Mouse (Mus musculus): ENCODE data around the gene Cyp2c23. TPM values are rescaled to one million over a fixed set of nuclear protein-coding genes. Genes with fewer than 3 reads are reported as not detected.

The Cyp2c23 gene
- polyA plus RNA-seq, 1 experiment from 2014 or later = not detected

- ATAC-seq (ENCODE audit: insufficient number of reproducible peaks, insufficient read depth, low FRiP score, low read depth) = no peak
- H3K4me3 ChIP-seq (ENCODE audit: control insufficient read depth in 1 of 2, insufficient read depth in 1 of 2, low read depth in 1 of 2, low read length in 2 of 2) = peak overlapping the region in 1 of 2 experiments; percentile 53; a peak in 1 of 4 replicates
- peak overlapping the region; percentile 76 for H3K4me2 ChIP-seq (ENCODE audit: low read length)
- no peak overlapping the region; the same call in 1 of the 2 replicates for H3K9ac ChIP-seq (ENCODE audit: low read length)
- 78% methylated on average over 4 of the region's 4 CpGs for WGBS
- no peak overlapping the region for H3K27ac ChIP-seq (replicated peaks in 1 of 2; ENCODE audit: control insufficient read depth in 1 of 2, insufficient read depth in 1 of 2, low read depth in 2 of 2, low read length in 2 of 2)
- H3K9me3 ChIP-seq (ENCODE audit: control insufficient read depth, low read length) = no peaks in the 10 kb centered on the region
- peaks cover 37% of the 10 kb centered on the region for H3K36me3 ChIP-seq (ENCODE audit: control insufficient read depth, insufficient read depth, low read length)
- no peaks in the 10 kb centered on the region for H3K27me3 ChIP-seq (ENCODE audit: control insufficient read depth, insufficient read depth, low read length)
- H3K4me1 ChIP-seq (ENCODE audit: control insufficient read depth in 2 of 2, insufficient read depth in 2 of 2, low read length in 2 of 2) = no peaks in the 10 kb centered on the region
Measured at GRCm38 (mm10) chr19:44068232-44068631, 39.2 kb upstream of the Cyp2c23 start.

GRCm38 (mm10) chr19:44067323-44068049, 38.5 kb upstream of the Cyp2c23 start:
- Histone ChIP-seq H3K27ac (replicated peaks in 1 of 2; ENCODE audit: control insufficient read depth in 1 of 2, insufficient read depth in 1 of 2, low read depth in 2 of 2, low read length in 2 of 2) (no peak overlapping the region), H3K27me3 (ENCODE audit: control insufficient read depth, insufficient read depth, low read length) (no peaks in the 10 kb centered on the region), H3K9ac (ENCODE audit: low read length) (no peak overlapping the region), H3K36me3 (ENCODE audit: control insufficient read depth, insufficient read depth, low read length) (peaks cover 34% of the 10 kb centered on the region), H3K4me2 (ENCODE audit: low read length) (no peak overlapping the region), H3K9me3 (ENCODE audit: control insufficient read depth, low read length) (no peaks in the 10 kb centered on the region), H3K4me3 (ENCODE audit: control insufficient read depth in 1 of 2, insufficient read depth in 1 of 2, low read depth in 1 of 2, low read length in 2 of 2) (no peak overlapping the region), H3K4me1 (ENCODE audit: control insufficient read depth in 2 of 2, insufficient read depth in 2 of 2, low read length in 2 of 2) (no peaks in the 10 kb centered on the region)
- WGBS = 82% methylated on average over 9 of the region's 9 CpGs
- ATAC-seq (ENCODE audit: insufficient number of reproducible peaks, insufficient read depth, low FRiP score, low read depth) = no peak

- no peak overlapping the region for H3K27ac ChIP-seq (replicated peaks in 1 of 2; ENCODE audit: control insufficient read depth in 1 of 2, insufficient read depth in 1 of 2, low read depth in 2 of 2, low read length in 2 of 2)
- H3K4me2 ChIP-seq (ENCODE audit: low read length) = no peak overlapping the region
- ATAC-seq (ENCODE audit: insufficient number of reproducible peaks, insufficient read depth, low FRiP score, low read depth) = no peak
- 95% methylated on average over 2 of the region's 2 CpGs for WGBS
- no peak overlapping the region for H3K9ac ChIP-seq (ENCODE audit: low read length)
- no peaks in the 10 kb centered on the region for H3K27me3 ChIP-seq (ENCODE audit: control insufficient read depth, insufficient read depth, low read length)
- no peaks in the 10 kb centered on the region for H3K4me1 ChIP-seq (ENCODE audit: control insufficient read depth in 2 of 2, insufficient read depth in 2 of 2, low read length in 2 of 2)
- no peak overlapping the region for H3K4me3 ChIP-seq (ENCODE audit: control insufficient read depth in 1 of 2, insufficient read depth in 1 of 2, low read depth in 1 of 2, low read length in 2 of 2)
- H3K9me3 ChIP-seq (ENCODE audit: control insufficient read depth, low read length) = no peaks in the 10 kb centered on the region
- H3K36me3 ChIP-seq (ENCODE audit: control insufficient read depth, insufficient read depth, low read length) = peaks cover 50% of the 10 kb centered on the region
Measured at GRCm38 (mm10) chr19:44064734-44065133, 35.7 kb upstream of the Cyp2c23 start.

DNA sequence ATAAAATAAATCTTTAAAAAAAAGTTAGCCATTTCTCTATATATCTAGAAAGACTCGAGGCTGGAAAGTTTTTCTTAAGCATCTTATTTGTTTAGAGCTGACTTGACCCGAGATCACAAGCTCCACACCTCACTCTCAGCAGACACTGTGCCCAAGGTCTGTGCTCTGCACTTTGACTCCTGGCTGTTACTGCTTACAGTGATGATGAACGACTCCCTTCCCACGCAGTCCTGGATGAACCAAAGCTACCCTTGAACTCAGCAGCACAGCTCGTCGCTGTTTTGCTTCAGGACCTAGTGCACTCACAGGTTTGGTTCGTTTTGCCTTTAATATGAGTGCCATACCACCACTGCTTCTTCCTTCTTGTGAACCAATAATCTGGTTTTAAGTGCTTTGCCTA, 34.8 kb upstream of the Cyp2c23 start:
- no peak overlapping the region for H3K4me2 ChIP-seq (ENCODE audit: low read length)
- no peaks in the 10 kb centered on the region for H3K4me1 ChIP-seq (ENCODE audit: control insufficient read depth in 2 of 2, insufficient read depth in 2 of 2, low read length in 2 of 2)
- peaks cover 60% of the 10 kb centered on the region for H3K36me3 ChIP-seq (ENCODE audit: control insufficient read depth, insufficient read depth, low read length)
- H3K27me3 ChIP-seq (ENCODE audit: control insufficient read depth, insufficient read depth, low read length) = no peaks in the 10 kb centered on the region
- H3K4me3 ChIP-seq (ENCODE audit: control insufficient read depth in 1 of 2, insufficient read depth in 1 of 2, low read depth in 1 of 2, low read length in 2 of 2) = no peak overlapping the region
- H3K9ac ChIP-seq (ENCODE audit: low read length) = no peak overlapping the region
- no peak overlapping the region for H3K27ac ChIP-seq (replicated peaks in 1 of 2; ENCODE audit: control insufficient read depth in 1 of 2, insufficient read depth in 1 of 2, low read depth in 2 of 2, low read length in 2 of 2)
- WGBS = 87% methylated on average over 7 of the region's 7 CpGs
- no peak for ATAC-seq (ENCODE audit: insufficient number of reproducible peaks, insufficient read depth, low FRiP score, low read depth)
- no peaks in the 10 kb centered on the region for H3K9me3 ChIP-seq (ENCODE audit: control insufficient read depth, low read length)

- Histone ChIP-seq H3K9ac (ENCODE audit: low read length) (no peak overlapping the region), H3K36me3 (ENCODE audit: control insufficient read depth, insufficient read depth, low read length) (peaks cover 68% of the 10 kb centered on the region), H3K27ac (replicated peaks in 1 of 2; ENCODE audit: control insufficient read depth in 1 of 2, insufficient read depth in 1 of 2, low read depth in 2 of 2, low read length in 2 of 2) (no peak overlapping the region), H3K4me1 (ENCODE audit: control insufficient read depth in 2 of 2, insufficient read depth in 2 of 2, low read length in 2 of 2) (no peaks in the 10 kb centered on the region), H3K9me3 (ENCODE audit: control insufficient read depth, low read length) (no peaks in the 10 kb centered on the region), H3K27me3 (ENCODE audit: control insufficient read depth, insufficient read depth, low read length) (no peaks in the 10 kb centered on the region), H3K4me3 (ENCODE audit: control insufficient read depth in 1 of 2, insufficient read depth in 1 of 2, low read depth in 1 of 2, low read length in 2 of 2) (no peak overlapping the region), H3K4me2 (ENCODE audit: low read length) (no peak overlapping the region)
- ATAC-seq (ENCODE audit: insufficient number of reproducible peaks, insufficient read depth, low FRiP score, low read depth) = no peak
- WGBS = 71% methylated on average over 3 of the region's 3 CpGs
Measured at GRCm38 (mm10) chr19:44060226-44060625, 31.2 kb upstream of the Cyp2c23 start.

- 85% methylated on average over 4 of the region's 4 CpGs for WGBS
Measured at GRCm38 (mm10) chr19:44055173-44055826, 26.3 kb upstream of the Cyp2c23 start.

DNA sequence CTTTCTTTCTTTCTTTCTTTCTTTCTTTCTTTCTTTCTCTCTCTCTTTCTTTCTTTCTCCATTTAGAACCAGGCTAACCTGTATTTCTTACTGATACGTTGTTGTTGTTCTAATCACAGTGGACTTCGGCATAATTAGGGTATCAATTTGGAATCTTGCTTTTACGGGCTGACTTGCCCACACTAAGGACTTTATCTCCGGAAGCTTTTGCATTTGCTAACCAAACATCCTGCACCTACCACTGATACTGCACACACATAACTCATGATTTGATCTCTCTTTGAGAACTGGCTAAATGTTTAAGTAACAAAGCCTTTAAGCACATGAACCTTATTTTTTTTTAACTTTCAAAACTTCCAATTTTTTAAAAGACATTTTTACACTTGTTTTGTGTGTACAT, 21.4 kb upstream of the Cyp2c23 start:
- no peaks in the 10 kb centered on the region for H3K4me1 ChIP-seq (ENCODE audit: control insufficient read depth in 2 of 2, insufficient read depth in 2 of 2, low read length in 2 of 2)
- H3K4me3 ChIP-seq (ENCODE audit: control insufficient read depth in 1 of 2, insufficient read depth in 1 of 2, low read depth in 1 of 2, low read length in 2 of 2) = no peak overlapping the region
- no peaks in the 10 kb centered on the region for H3K27me3 ChIP-seq (ENCODE audit: control insufficient read depth, insufficient read depth, low read length)
- no peak overlapping the region for H3K9ac ChIP-seq (ENCODE audit: low read length)
- no peak overlapping the region for H3K27ac ChIP-seq (replicated peaks in 1 of 2; ENCODE audit: control insufficient read depth in 1 of 2, insufficient read depth in 1 of 2, low read depth in 2 of 2, low read length in 2 of 2)
- H3K9me3 ChIP-seq (ENCODE audit: control insufficient read depth, low read length) = no peaks in the 10 kb centered on the region
- peaks cover 39% of the 10 kb centered on the region for H3K36me3 ChIP-seq (ENCODE audit: control insufficient read depth, insufficient read depth, low read length)
- ATAC-seq (ENCODE audit: insufficient number of reproducible peaks, insufficient read depth, low FRiP score, low read depth) = no peak
- no peak overlapping the region for H3K4me2 ChIP-seq (ENCODE audit: low read length)
- 63% methylated on average over 4 of the region's 4 CpGs for WGBS

More at GRCm38 (mm10) chr19:44055173-44055826, 26.3 kb upstream of the Cyp2c23 start:
- Histone ChIP-seq H3K27me3 (ENCODE audit: control insufficient read depth, insufficient read depth, low read length) (no peaks in the 10 kb centered on the region), H3K9me3 (ENCODE audit: control insufficient read depth, low read length) (no peaks in the 10 kb centered on the region), H3K4me1 (ENCODE audit: control insufficient read depth in 2 of 2, insufficient read depth in 2 of 2, low read length in 2 of 2) (no peaks in the 10 kb centered on the region), H3K4me2 (ENCODE audit: low read length) (no peak overlapping the region), H3K9ac (ENCODE audit: low read length) (no peak overlapping the region), H3K4me3 (ENCODE audit: control insufficient read depth in 1 of 2, insufficient read depth in 1 of 2, low read depth in 1 of 2, low read length in 2 of 2) (no peak overlapping the region), H3K27ac (replicated peaks in 1 of 2; ENCODE audit: control insufficient read depth in 1 of 2, insufficient read depth in 1 of 2, low read depth in 2 of 2, low read length in 2 of 2) (no peak overlapping the region), H3K36me3 (ENCODE audit: control insufficient read depth, insufficient read depth, low read length) (peaks cover 53% of the 10 kb centered on the region)
- no peak for ATAC-seq (ENCODE audit: insufficient number of reproducible peaks, insufficient read depth, low FRiP score, low read depth)
